Mouse (Mus musculus): ENCODE data around the gene Col28a1.

Gene Col28a1

GRCm38 (mm10) chr6:7983646-7983979 lies 208.8 kb downstream of the Col28a1 start:
- peak; percentile 18 to 84 for DNase-seq

GRCm38 (mm10) chr6:7982958-7983645 lies 209.3 kb downstream of the Col28a1 start:
- peak in 1 of 2 experiments; percentile 14 for DNase-seq

GRCm38 (mm10) chr6:7971020-7971760 lies 221.2 kb downstream of the Col28a1 start:
- DNase-seq, result no peak

- DNase-seq, result no peak
Observed at GRCm38 (mm10) chr6:7969376-7969775, 223.0 kb downstream of the Col28a1 start.

GRCm38 (mm10) chr6:7965833-7966522 lies 226.4 kb downstream of the Col28a1 start:
- peak; percentile 7 to 8 for DNase-seq

GRCm38 (mm10) chr6:7962749-7963148 lies 229.7 kb downstream of the Col28a1 start:
- no peak for DNase-seq

GRCm38 (mm10) chr6:7952208-7952607 lies 240.2 kb downstream of the Col28a1 start:
- DNase-seq, result no peak

GRCm38 (mm10) chr6:7951778-7952177 lies 240.6 kb downstream of the Col28a1 start:
- no peak for DNase-seq
